Mouse (Mus musculus) megakaryocyte, embryonic 14.5 days (primary cell): ENCODE results near the gene Ppp1r3g.

ENCODE experiments used
- FLI1 ChIP-seq: IDR thresholded peaks from 2 replicates; pipeline ENCODE4 v1.6.1; 2012; ENCODE audit warnings: low read length, inconsistent platforms, mixed read lengths
- GATA1 ChIP-seq: IDR thresholded peaks from 3 replicates; pipeline ENCODE4 v1.6.1; 2012; ENCODE audit warnings: mixed read lengths, low read length, inconsistent platforms, borderline replicate concordance

DNA sequence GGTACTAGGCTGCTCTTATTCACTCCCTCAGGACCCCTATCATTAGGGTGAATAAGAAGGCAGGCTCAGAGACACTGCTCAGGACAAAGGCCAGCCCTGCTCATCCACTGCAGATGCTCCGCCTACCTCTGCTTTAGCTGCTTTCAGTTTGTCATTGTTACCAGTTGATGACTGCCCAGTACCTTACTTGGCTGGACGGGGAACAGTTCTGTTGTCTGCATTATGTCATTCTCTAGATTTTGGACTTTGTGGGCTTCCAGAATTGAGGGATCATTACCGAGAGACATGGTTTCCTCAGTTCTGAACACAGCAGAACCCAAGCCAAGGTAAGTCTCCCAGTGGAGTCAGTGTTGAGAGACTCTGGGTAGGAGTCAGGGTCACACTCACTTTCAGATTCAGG lies 36.6 kb downstream of the Ppp1r3g start:
- TF ChIP-seq GATA1 (no peak), FLI1 (no peak)
